Mouse (Mus musculus) spleen, adult 10 weeks (tissue): ENCODE measurements around the gene Prlr. TPM values are rescaled to one million over a fixed set of nuclear protein-coding genes. Genes with fewer than 3 reads are reported as not detected.

Source experiments
- polyA plus RNA-seq: library from polyadenylated mRNA; stranded (reverse); fragments of 350-450 nt; fragmentation: Illumina TruSeq; extraction: RNeasy Lipid Tissue Mini Kit (QIAGEN cat#74804); gene quantifications from one replicate; pipeline ENCODE4 v1.2.3, GENCODE M21; 2015; ENCODE audit warnings: low replicate concordance; ENCODE audit not compliant: insufficient read depth

The Prlr gene
- polyA plus RNA-seq, result 0.50 TPM

DNA sequence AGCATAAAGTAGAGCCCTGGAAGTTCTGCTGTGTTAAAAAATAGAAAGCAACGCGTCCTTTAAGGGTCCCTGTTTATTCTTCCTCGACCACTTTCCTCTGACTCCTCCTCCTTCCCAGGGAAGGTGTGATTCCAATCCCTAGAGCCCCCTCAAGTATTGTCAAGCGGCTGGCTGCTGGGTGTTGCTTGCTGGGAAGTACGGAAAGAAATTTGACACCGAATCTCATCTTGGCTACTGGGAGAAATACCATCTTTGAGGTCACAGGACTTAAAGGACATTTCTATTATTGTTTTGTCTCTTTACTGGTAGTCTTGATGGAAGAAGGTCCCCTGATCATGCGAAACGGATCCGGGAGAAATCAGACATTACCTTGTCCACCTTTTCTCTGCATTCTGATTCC, at the start of gene Prlr:
Gene Prlr (plus strand): TSS at position 156 of the 400 bp plus-strand sequence.

DNA sequence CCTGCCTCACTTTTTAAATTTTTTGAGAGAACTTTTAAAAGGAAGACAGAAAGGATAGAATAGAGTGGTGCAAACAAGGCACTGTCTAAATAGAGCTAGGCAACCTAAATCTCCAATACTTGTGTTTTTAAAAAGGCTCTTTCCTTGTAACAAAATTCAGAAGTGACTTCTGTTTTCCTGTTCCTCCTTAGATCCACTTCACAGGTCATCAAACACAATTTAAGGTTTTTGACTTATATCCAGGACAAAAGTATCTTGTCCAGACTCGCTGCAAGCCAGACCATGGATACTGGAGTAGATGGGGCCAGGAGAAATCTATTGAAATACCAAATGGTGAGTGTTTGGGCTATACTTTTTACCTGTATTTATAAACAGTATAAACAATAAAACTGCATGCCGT, 148.0 kb downstream of the Prlr start, which contains the start of gene Gm21973:
Gene Gm21973 (plus strand): TSS at position 301 of the 400 bp plus-strand sequence.

DNA sequence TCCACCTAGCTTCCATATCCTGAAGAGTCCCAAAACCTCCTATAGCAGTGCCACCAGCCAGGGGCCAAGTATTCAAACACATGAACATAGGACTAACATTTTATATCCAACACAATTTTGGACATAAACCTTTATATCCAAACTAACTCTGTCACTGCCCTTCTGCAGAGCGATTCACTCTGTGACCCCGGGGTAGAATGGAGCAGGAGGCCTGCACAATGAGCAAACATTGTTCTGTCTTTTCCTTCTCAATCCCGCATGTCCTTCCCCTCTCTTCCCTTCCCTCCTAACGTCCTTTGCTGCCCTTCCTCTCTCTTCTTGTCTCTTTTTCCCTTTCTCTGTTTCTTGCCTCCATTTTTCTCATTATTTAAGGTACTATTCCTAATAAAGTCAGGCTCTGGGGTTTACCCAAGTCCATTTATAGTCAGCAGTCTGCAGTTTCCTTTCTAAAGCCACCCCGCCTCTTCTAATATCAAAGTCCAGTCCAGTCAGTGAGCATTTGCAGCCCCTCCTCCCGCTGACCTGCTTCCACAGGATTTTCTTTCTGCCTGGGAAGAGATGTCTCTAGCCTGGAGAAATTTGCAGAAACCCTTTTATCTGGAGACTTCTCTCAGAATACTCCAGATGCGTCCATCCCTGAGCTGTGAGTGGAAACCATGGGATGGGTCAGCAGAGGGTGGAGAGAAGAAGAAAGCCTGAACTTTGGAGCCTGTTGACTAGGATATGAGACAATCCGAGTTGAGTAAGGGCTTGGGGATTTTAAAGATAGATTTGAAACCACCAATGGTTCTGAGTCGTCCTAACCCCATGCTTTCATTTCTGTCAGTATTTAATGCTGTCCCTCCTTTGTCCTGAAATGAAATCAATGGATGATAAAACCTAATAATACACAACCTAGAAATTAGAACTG, 181.3 kb downstream of the Prlr start, which contains the start of gene Agxt2:
Gene Agxt2 (plus strand): TSS at position 494 of the 910 bp plus-strand sequence.

Other genes starting within 250 kb of the Prlr start
- not detected for gene Gm21973, start 148.1 kb downstream of the Prlr start, polyA plus RNA-seq
- not detected for gene Agxt2, start 181.3 kb downstream of the Prlr start, polyA plus RNA-seq